Mouse (Mus musculus) ES-E14 (cell line): ENCODE measurements at regions not wholly inside any gene's neighbourhood (a gene's known extent, or its start where the extent isn't known, plus 50 kb on each side); places are given as distances from the start of the nearest gene placed in this dataset.

Experiments
- DNase-seq: peaks from one replicate; pipeline ENCODE4 v3.0.0-alpha.2; 2013; ENCODE audit warnings: low read depth, low spot score
- H3K27ac ChIP-seq: 2 replicates; pipeline ENCODE4 v1.5.1; 2012; ENCODE audit warnings: low read depth, mild to moderate bottlenecking, low read length, moderate library complexity, mixed read lengths; ENCODE audit not compliant: poor library complexity, insufficient read depth, severe bottlenecking
- H3K36me3 ChIP-seq: 2 replicates; pipeline ENCODE4 v1.6.1; 2012; ENCODE audit warnings: mild to moderate bottlenecking, low read length, moderate library complexity, mixed read lengths; ENCODE audit not compliant: control insufficient read depth, poor library complexity, insufficient read depth, severe bottlenecking
- H3K4me1 ChIP-seq, 2 experiments: fragments of 150-350 bp in 1 of 2; sonication (generic) in 1 of 2; 2 replicates each; pipeline ENCODE4 v1.6.1; 2012; ENCODE audit warnings: low read length in 2 of 2, mild to moderate bottlenecking in 1 of 2, mixed read lengths in 1 of 2; ENCODE audit not compliant: control insufficient read depth in 2 of 2, insufficient read depth in 2 of 2, poor library complexity in 1 of 2
- H3K4me3 ChIP-seq, 2 experiments: fragments of 150-350 bp in 1 of 2; sonication (generic) in 1 of 2; 2 replicates each; pipeline ENCODE4 v1.5.1; 2012; ENCODE audit warnings: low read length in 2 of 2, low read depth in 1 of 2, mild to moderate bottlenecking in 1 of 2, mixed read lengths in 1 of 2; ENCODE audit not compliant: insufficient read depth in 1 of 2, poor library complexity in 1 of 2, severe bottlenecking in 1 of 2
- H3K9ac ChIP-seq: 2 replicates; pipeline ENCODE4 v1.6.1; 2012; ENCODE audit warnings: low read depth, mild to moderate bottlenecking, low read length, mixed read lengths; ENCODE audit not compliant: poor library complexity, insufficient read depth, severe bottlenecking
- H3K9me3 ChIP-seq: fragments of 150-350 bp; sonication (generic); 2 replicates; pipeline ENCODE4 v1.6.1; 2012; ENCODE audit warnings: low read depth, mild to moderate bottlenecking, low read length; ENCODE audit not compliant: control insufficient read depth, insufficient read depth
- CHD2 ChIP-seq: IDR thresholded peaks from 2 replicates; pipeline ENCODE4 v1.6.1; 2014; ENCODE audit warnings: mild to moderate bottlenecking, low read depth, low read length, inconsistent platforms
- HCFC1 ChIP-seq: IDR thresholded peaks from 2 replicates; pipeline ENCODE4 v1.6.1; 2012; ENCODE audit warnings: low read length, inconsistent platforms, borderline replicate concordance; ENCODE audit not compliant: insufficient read depth
- MAFK ChIP-seq: IDR thresholded peaks from 2 replicates; pipeline ENCODE4 v1.6.1; 2014; ENCODE audit warnings: mild to moderate bottlenecking, low read depth, low read length, inconsistent platforms; ENCODE audit not compliant: insufficient read depth
- ZC3H11A ChIP-seq: IDR thresholded peaks from 2 replicates; pipeline ENCODE4 v1.6.1; 2012; ENCODE audit warnings: low read depth, mild to moderate bottlenecking, inconsistent platforms, low read length, borderline replicate concordance
- ZNF384 ChIP-seq: IDR thresholded peaks from 2 replicates; pipeline ENCODE4 v1.6.1; 2012; ENCODE audit warnings: low read depth, low read length, inconsistent platforms
- in situ Hi-C, 2 experiments: fragments of 600-800 bp; cut with MboI; formaldehyde crosslinking; loops; one replicate each; pipeline ENCODE4 v1.15.1; 2025; ENCODE audit warnings: low sequenced_read_pairs in 2 of 2, inconsistent platforms in 1 of 2; ENCODE audit not compliant: unreplicated experiment in 2 of 2

DNA sequence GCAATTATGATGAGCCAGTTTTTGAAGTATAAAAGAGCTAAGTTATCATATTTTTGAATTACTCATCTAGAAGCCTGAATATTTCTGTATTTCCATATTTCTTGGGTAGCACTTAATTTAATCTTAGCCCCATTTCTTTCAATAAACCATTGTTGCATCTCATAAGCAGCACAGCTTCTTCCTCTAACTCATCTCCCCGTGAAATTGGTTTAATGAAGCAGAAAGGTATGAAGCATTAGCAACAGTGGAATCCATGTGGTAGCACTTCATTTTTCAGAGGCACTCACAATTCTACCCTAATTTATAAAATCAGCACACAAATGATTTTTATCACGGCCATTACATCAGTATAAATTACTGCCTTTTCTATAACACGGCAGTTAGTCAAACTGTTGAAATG lies 149.3 kb downstream of the Sox3 start:
- no peak overlapping the region for H3K27ac ChIP-seq
- TF ChIP-seq HCFC1 (no peak), ZNF384 (no peak), CHD2 (no peak), ZC3H11A (no peak), MAFK (no peak)
- no peaks in the 10 kb centered on the region for H3K4me1 ChIP-seq
- DNase-seq = no peak
- in situ Hi-C loops = no loop called here
- no peak overlapping the region for H3K9ac ChIP-seq
- no peaks in the 10 kb centered on the region for H3K36me3 ChIP-seq
- H3K9me3 ChIP-seq = no peaks in the 10 kb centered on the region
- H3K4me3 ChIP-seq = no peak overlapping the region

DNA sequence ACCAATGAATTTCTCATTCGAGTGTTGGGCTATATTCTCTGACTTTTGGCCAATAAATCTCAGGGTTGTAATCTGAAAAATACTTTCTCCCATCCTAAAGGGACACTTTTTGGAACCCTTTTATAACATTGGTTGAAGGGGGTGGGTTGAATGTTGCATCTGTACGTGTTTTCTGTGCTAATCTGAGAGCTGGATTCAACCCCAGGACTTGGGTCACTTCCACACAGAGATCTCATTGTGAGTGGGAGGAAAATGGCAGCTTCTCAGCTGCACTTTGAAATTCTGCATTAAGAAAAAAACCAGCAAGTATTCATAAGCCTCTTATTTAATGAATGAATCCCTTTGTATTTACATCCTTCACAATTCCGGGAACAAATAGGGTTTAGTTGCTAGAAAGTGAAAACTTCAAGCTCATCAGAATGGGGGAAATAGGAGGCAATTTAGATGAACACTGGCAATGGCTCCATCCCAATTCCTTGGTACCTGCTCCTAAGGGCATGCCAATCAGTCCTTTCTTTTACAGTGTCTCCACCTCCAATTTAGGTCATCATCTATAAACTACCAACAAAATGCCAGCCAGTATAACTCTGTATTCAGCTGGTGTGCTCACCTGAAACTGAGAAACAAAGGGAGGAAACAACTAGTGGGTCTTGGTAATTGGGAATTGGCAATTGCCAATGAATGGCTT lies 150.1 kb downstream of the Sox3 start:
- TF ChIP-seq CHD2 (no peak), ZNF384 (no peak), HCFC1 (no peak), MAFK (no peak), ZC3H11A (no peak)
- Histone ChIP-seq H3K36me3 (no peaks in the 10 kb centered on the region), H3K9ac (no peak overlapping the region), H3K9me3 (no peaks in the 10 kb centered on the region), H3K4me3 (no peak overlapping the region), H3K4me1 (no peaks in the 10 kb centered on the region), H3K27ac (no peak overlapping the region)
- in situ Hi-C loops = no loop called here
- DNase-seq = no peak

DNA sequence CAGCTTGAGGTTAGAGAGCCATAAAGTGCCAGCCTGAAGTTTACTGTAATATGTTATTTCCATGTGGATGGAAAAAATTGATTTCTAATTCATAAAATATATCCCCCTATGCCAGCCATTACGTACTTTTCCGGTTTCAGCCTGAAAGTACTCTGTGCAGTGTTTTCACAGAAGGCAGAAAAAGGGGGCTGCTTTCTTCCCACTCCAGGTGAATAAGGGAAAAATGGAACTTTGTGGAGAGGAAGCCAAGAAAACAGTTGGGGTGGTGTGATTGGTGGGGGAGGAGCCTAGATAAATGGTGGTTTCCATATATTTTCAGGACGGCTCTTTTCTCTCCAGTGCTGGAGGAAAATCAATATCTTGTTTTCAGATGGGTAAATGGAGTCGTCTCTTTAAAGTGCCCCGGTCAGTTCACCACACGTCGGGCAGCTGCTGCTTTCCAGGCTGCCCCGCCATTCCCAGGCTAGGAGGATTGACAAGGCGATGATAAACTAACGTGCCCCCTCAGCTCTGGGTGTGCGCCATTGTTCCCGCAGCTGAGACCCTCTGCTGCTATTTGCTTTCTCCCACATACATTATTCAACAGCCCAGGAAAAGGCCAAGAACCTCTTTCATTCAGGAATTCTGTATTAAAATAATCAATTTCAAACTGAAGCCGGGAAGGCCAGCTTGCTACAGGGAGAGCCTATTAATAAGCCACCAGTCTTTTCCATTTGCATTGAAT lies 127.1 kb upstream of the Atp11c start:
- Histone ChIP-seq H3K36me3 (no peaks in the 10 kb centered on the region), H3K27ac (no peak overlapping the region), H3K4me3 (no peak overlapping the region), H3K9me3 (no peaks in the 10 kb centered on the region), H3K9ac (no peak overlapping the region), H3K4me1 (peaks cover 0 to 1% of the 10 kb centered on the region in 2 experiments; a peak in 1 of 4 replicates)
- TF ChIP-seq MAFK = no peak
- no peak for TF ChIP-seq ZNF384
- no peak for TF ChIP-seq HCFC1
- no peak for TF ChIP-seq CHD2
- TF ChIP-seq ZC3H11A = no peak
- in situ Hi-C loops = no loop called here
- no peak for DNase-seq

DNA sequence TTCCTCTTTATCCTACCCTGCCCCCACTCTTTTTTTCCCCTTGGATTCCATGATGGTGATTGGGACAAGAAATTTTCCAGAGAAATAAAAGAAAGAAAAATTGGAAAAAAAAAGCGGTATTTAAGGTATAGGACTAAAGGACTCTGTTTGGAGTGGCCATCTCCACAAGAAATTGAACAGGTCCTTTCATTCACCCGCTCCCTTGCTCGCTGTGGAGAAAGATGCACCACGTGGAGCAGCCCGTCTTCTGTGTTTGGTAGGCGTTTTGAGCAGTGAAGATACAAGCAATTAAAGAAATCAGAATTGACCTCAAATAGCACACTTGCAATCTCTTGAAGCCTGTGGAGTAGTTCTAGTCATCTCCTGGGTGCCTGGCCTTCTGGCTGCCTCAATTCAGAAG lies 126.3 kb upstream of the Atp11c start:
- H3K27ac ChIP-seq = no peak overlapping the region
- in situ Hi-C loops = no loop called here

More for the DNA sequence above, 126.3 kb upstream of the Atp11c start:
- H3K4me3 ChIP-seq = no peak overlapping the region
- peaks cover 0 to 1% of the 10 kb centered on the region in 2 experiments; a peak in 1 of 4 replicates for H3K4me1 ChIP-seq
- H3K9ac ChIP-seq = no peak overlapping the region
- H3K36me3 ChIP-seq = no peaks in the 10 kb centered on the region
- no peaks in the 10 kb centered on the region for H3K9me3 ChIP-seq
- no peak for DNase-seq
- TF ChIP-seq MAFK = no peak
- TF ChIP-seq CHD2 = no peak
- no peak for TF ChIP-seq HCFC1
- no peak for TF ChIP-seq ZC3H11A
- no peak for TF ChIP-seq ZNF384
